Mouse (Mus musculus) megakaryocyte, embryonic 14.5 days (primary cell): Measurements from ENCODE around the gene Ctbs.

ENCODE experiments used
- FLI1 ChIP-seq: IDR thresholded peaks from 2 replicates; pipeline ENCODE4 v1.6.1; 2012; ENCODE audit warnings: low read length, inconsistent platforms, mixed read lengths
- GATA1 ChIP-seq: IDR thresholded peaks from 3 replicates; pipeline ENCODE4 v1.6.1; 2012; ENCODE audit warnings: mixed read lengths, low read length, inconsistent platforms, borderline replicate concordance

DNA sequence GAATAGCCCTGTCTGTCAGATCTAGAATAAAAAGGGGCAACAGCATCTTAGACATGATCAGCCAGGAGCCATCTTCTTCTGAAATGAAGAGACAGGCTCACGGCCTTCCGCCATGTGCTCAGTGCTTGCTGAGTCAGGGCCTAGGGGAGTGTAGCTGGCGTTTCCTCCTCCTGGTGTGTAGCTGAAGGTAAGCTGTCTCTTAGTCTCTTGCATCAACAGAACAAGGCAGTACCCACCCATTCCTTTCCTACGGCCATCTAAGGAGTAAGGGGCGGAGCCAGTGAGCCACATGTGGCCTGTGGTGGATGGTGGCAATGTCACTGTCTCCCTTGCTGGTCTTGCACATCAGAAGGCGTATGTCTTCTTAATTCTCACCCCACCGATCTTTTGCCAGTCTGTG lies 39.5 kb upstream of the Ctbs start:
- TF ChIP-seq FLI1 (no peak), GATA1 (no peak)
